Mouse (Mus musculus) layer of hippocampus, postnatal 36 days (tissue): Measurements from ENCODE around the gene Chuk. TPM values are rescaled to one million over a fixed set of nuclear protein-coding genes. Genes with fewer than 3 reads are reported as not detected.

Experiments used
- DNase-seq, 2 experiments: peaks; one replicate each; pipeline ENCODE4 v3.0.0; 2022
- total RNA-seq, 2 experiments: library from RNA; stranded (reverse); gene quantifications; 2 replicates each; pipeline ENCODE4 v1.2.3; 2021

The Chuk gene
- total RNA-seq, 2 experiments from 2014 or later, result 51.1 to 53.6 TPM

DNA sequence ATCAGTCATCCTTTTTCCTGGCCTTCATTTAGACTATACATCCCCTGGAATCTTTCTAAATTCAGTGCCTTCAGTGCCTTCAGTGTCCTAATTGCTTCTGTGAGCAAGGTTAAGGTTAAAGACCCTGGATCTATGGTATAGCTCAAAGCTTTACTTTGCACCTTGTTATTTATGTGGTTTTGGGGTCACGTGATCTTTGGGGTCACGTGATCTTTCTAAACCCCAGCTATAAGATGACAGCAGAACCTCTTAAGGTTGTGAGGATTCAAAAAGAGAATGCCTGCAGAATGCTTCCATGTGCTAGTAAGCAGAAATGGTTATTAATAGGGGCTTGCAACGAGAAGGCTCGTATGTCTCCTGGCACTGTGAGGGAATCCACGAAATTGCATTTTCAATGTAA, 73.9 kb downstream of the Chuk start:
- DNase-seq, result no peak

DNA sequence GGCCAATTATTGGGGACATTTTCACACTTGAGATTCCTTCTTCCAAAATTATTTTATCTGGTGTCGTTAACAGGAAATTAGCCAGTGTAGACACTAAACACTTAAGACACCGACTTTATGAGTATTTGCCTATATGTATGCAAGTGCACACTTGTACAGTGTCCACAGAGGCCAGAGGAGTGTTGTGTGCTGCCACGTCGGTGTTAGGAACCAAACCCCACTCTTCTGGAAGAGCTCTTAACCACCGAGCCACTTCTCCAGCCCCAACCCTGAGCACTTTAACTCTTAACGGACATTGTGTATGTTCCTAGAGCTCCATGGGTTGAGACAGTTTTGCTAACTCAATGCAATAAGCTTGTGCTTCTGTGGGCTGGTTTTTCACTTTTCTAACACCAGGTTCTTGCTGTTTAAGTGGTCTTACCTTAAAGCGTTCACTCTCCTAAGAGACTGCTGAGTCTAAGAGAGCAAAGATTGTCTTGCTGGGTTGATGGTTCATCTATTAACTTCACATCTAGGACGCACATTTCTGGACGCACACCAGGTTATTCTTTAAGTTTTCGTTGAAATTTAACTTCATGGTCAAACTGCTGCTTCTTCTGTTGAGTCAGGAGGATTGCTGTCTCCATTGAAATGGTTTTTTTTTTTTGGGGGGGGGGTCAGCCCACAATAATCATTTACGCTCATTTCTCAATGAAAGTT, 75.1 kb downstream of the Chuk start:
- DNase-seq, result no peak

DNA sequence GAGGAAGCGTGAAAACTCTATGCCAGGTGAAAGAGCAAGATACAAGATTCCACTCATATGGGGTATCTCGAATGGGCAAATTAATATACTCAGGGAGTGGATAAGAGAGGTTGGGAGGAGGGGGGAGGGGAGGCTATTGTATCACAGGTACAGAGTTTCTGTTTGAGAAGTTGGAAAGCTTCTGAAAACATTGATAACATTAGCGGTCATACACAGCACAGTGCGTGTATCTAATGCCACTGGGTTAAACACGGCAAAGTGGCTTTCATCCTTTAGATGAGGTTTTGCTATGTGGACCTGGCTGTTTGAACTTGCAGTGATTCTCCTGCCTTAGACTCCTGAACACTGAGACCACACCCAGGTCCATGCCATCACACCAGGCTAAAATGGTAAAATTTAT, 77.3 kb downstream of the Chuk start:
- DNase-seq, result no peak

DNA sequence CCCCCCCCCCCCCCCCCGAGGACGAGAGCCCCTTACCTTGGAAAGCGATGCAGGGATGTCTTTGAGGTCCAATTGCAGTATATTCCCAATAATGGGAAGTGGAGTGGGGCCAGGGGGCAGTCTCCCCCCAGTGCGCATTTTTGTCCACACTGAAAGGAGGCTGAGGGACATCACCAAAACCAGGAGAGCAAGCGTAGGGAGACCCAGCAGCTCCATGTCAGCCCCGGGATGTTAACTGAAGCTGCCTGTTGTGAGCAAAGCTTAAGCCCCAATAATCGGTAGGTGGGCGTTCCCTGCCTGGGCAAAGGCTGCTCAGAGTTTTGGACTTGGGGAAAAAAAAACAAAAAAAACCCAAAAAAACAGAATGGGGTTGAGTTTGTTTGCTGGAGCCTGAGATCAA, 78.3 kb downstream of the Chuk start, which contains the start of gene Cyp2c23:
Gene Cyp2c23 (minus strand): TSS at position 237 of the 400 bp plus-strand sequence.
- DNase-seq, result no peak

DNA sequence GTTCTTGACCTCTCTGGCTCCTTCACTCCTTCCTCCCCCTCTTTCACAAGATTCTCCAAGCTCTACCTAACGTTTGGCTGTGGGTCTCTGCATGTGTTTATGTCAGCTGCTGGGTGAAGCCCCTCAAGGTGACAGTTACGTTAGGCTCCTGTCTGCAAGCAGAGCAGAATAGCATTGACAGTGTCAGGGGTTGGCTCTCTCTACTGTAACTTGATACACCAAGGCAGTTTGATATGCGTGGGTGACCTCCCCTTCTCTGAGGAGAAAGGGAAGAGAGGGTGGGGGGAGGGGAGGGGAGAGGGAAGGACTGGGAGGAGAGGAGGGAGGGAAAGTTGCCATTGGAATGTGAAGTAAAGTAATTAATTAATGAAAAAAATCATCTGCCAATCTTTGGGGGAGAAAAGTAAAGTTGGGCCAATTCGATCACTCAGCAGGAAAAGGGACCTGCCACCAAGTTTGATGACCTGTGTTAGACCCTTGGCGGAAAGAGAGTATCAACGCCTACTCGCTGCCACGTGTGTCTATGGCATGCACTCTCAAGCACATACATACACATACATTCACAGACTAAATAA, 80.2 kb downstream of the Chuk start:
- no peak for DNase-seq

DNA sequence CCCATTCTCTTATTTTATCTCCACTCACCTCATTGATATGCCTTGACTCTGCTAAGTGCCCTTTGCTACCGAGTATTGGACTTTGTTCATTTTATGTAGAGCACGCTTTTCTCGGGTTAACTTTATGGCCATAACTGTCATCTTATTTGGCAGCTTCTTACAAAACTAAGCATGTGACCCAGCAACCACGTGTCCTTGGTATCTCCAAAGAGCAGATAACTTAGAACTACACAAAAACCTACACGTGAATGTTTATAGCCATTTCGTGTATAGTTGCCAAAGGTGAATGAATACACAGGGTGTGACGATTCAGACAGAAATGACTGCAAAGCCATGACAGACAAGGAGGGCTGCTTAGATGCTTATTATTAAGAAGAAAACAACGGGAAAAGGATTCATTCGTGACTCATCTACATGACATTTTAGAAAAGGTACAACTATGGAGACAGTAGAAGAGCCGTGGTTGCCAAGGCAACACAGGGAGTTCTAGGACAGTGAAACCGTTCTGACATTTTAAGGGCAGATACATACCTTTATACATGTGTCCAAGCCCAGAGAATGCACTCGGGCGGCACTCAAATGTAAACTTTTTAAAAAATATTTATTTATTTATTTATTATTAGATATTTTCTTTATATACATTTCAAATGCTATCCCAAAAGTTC, 82.2 kb downstream of the Chuk start:
- DNase-seq, result no peak

Other genes starting within 250 kb of the Chuk start
- 10 to 100 TPM in 1 of 2 experiments, 1 to 10 TPM in 1; 8.1 to 10.1 TPM for gene Dnmbp, start 167.3 kb downstream of the Chuk start, total RNA-seq
- gene Cpn1, start 120.9 kb downstream of the Chuk start, total RNA-seq, result under 1 TPM in 1 of 2 experiments, not detected in 1; 0.33 TPM
- not detected for gene Cyp2c23, start 78.3 kb downstream of the Chuk start, total RNA-seq
- 10 to 100 TPM; 20.1 to 21.5 TPM for gene Erlin1, start 37.7 kb downstream of the Chuk start, total RNA-seq
- gene Cwf19l1, start 28.4 kb upstream of the Chuk start, total RNA-seq, result 10 to 100 TPM; 18.1 to 19.2 TPM
- gene Bloc1s2, start 39.0 kb upstream of the Chuk start, total RNA-seq, result 10 to 100 TPM; 62.2 to 66.8 TPM
- under 1 TPM; 0.15 to 0.20 TPM for gene Pkd2l1, start 85.0 kb upstream of the Chuk start, total RNA-seq
- gene Scd3, start 95.8 kb upstream of the Chuk start, total RNA-seq, result 1 to 10 TPM in 1 of 2 experiments, under 1 TPM in 1; 0.94 to 1.7 TPM
- 100 to 1,000 TPM; 621 to 658 TPM for gene Scd2, start 186.2 kb upstream of the Chuk start, total RNA-seq
- gene Scd4, start 225.6 kb upstream of the Chuk start, total RNA-seq, result 1 to 10 TPM; 1.7 to 2.7 TPM